Mouse (Mus musculus) cerebellum, adult 2 months (tissue): Measurements from ENCODE around the gene Psenen.

ENCODE experiments used
- CTCF ChIP-seq: fragments of 200-500 bp; IDR thresholded peaks from 2 replicates; pipeline ENCODE4 v1.5.1; 2011; ENCODE audit warnings: low read depth, mild to moderate bottlenecking, control low read depth, low read length, moderate library complexity, borderline replicate concordance; ENCODE audit not compliant: insufficient read depth
- POLR2A ChIP-seq: fragments of 200-500 bp; IDR thresholded peaks from 2 replicates; pipeline ENCODE4 v1.6.1; 2011; ENCODE audit warnings: low read length, control low read depth, borderline replicate concordance; ENCODE audit not compliant: insufficient read depth

DNA sequence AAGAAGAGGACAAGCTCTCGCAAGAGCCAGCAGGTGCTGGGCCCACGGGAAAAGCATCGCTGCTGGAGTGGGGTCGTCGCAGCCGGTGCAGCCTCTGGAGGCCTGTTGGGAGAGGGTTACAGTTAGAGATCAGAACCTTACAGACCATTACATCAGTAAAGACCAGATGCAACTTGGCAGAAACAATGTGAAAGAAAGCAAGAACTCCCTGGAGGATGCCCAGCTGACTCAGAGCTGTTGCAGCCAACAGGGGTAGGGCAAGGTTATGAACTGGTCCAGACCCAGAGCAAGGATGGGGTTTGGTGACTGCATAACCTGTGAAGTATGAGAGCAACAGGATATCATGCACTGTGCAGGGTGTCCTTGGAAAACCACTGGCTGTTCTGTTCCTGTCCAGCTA, 38.9 kb downstream of the Psenen start:
- TF ChIP-seq CTCF (no peak), POLR2A (no peak)
